In genomic region chr12:35534114-35534753, GRCm38 (mm10) we compare ENCODE assay signal across 8 mouse cellular contexts. TPM values are rescaled to one million over a fixed set of nuclear protein-coding genes. Genes with fewer than 3 reads are reported as not detected.
DNase-seq lines count a peak whose midpoint lies in the region; ATAC-seq and TF ChIP-seq lines count a peak whose summit lies in the region.

No protein-coding gene starts in this region.

- H3K9ac ChIP-seq in ES-E14 (ENCODE audit: insufficient read depth, low read depth, low read length, poor library complexity, severe bottlenecking), result peak overlapping the region; percentile 97
- H3K9ac ChIP-seq in embryonic facial prominence, embryonic 14.5 days (ENCODE audit: low read depth, low read length), result peak overlapping the region; percentile 77
- H3K9ac ChIP-seq in lung, embryonic 15.5 days, result peak overlapping the region; percentile 77
- H3K9ac ChIP-seq in neural tube, embryonic 15.5 days (replicated peaks), result peak overlapping the region; percentile 83

- H3K27me3 ChIP-seq in embryonic facial prominence, embryonic 14.5 days (replicated peaks; ENCODE audit: control insufficient read depth, insufficient read depth, low read length), result peaks cover 7% of the 10 kb centered on the region
- H3K27me3 ChIP-seq in hindbrain, embryonic 10.5 days (ENCODE audit: insufficient read depth, poor library complexity, severe bottlenecking), result peaks cover 19% of the 10 kb centered on the region
- H3K27me3 ChIP-seq in lung, embryonic 15.5 days, result no peaks in the 10 kb centered on the region
- no peaks in the 10 kb centered on the region for H3K27me3 ChIP-seq in neural tube, embryonic 15.5 days (replicated peaks)

- H3K4me1 ChIP-seq in ES-E14 (ENCODE audit: control insufficient read depth in 2 of 2, insufficient read depth in 2 of 2, low read length in 2 of 2, poor library complexity in 1 of 2), result no peaks in the 10 kb centered on the region
- no peaks in the 10 kb centered on the region for H3K4me1 ChIP-seq in embryonic facial prominence, embryonic 14.5 days (ENCODE audit: control insufficient read depth, insufficient read depth, low read length)
- H3K4me1 ChIP-seq in hindbrain, embryonic 10.5 days (replicated peaks), result peaks cover 13% of the 10 kb centered on the region
- peaks cover 6% of the 10 kb centered on the region; the same call in 1 of the 2 replicates for H3K4me1 ChIP-seq in lung, embryonic 15.5 days
- H3K4me1 ChIP-seq in neural tube, embryonic 15.5 days, result 0 out of 2 replicates have a peak, but pooled peaks cover 9% of the 10 kb centered on the region

- H3K27ac ChIP-seq in ES-E14 (ENCODE audit: insufficient read depth, low read depth, low read length, poor library complexity, severe bottlenecking), result no peak overlapping the region
- H3K27ac ChIP-seq in embryonic facial prominence, embryonic 14.5 days (replicated peaks; ENCODE audit: low read depth, low read length), result peak overlapping the region; percentile 67; the same call in 1 of the 2 replicates
- H3K27ac ChIP-seq in hindbrain, embryonic 10.5 days, result peak overlapping the region; percentile 84
- peak overlapping the region; percentile 81 for H3K27ac ChIP-seq in lung, embryonic 15.5 days
- peak overlapping the region; percentile 78 for H3K27ac ChIP-seq in neural tube, embryonic 15.5 days (replicated peaks)

- H3K4me3 ChIP-seq in ES-E14 (ENCODE audit: insufficient read depth in 1 of 2, low read depth in 1 of 2, low read length in 2 of 2, poor library complexity in 1 of 2, severe bottlenecking in 1 of 2), result peak overlapping the region; percentile 94 to 100
- peak overlapping the region; percentile 80 for H3K4me3 ChIP-seq in embryonic facial prominence, embryonic 14.5 days (ENCODE audit: low read depth, low read length)
- peak overlapping the region; percentile 83 for H3K4me3 ChIP-seq in hindbrain, embryonic 10.5 days
- H3K4me3 ChIP-seq in lung, embryonic 15.5 days, result peak overlapping the region; percentile 81
- H3K4me3 ChIP-seq in neural tube, embryonic 15.5 days (replicated peaks), result peak overlapping the region; percentile 90

- H3K36me3 ChIP-seq in ES-E14 (ENCODE audit: control insufficient read depth, insufficient read depth, low read length, poor library complexity, severe bottlenecking), result no peaks in the 10 kb centered on the region
- H3K36me3 ChIP-seq in embryonic facial prominence, embryonic 14.5 days (ENCODE audit: control insufficient read depth, insufficient read depth, low read length), result no peaks in the 10 kb centered on the region
- H3K36me3 ChIP-seq in hindbrain, embryonic 10.5 days, result no peaks in the 10 kb centered on the region
- no peaks in the 10 kb centered on the region for H3K36me3 ChIP-seq in lung, embryonic 15.5 days
- H3K36me3 ChIP-seq in neural tube, embryonic 15.5 days, result no peaks in the 10 kb centered on the region

- in situ Hi-C loops in ES-E14 (cut with MboI; ENCODE audit: low sequenced_read_pairs in 2 of 2, unreplicated experiment in 2 of 2), result loop anchor here in 1 of 2 experiments (10.0 kb wide), 1 partner anchor 141 kb away; no protein-coding TSS in a partner anchor

- H3K4me2 ChIP-seq in embryonic facial prominence, embryonic 14.5 days (ENCODE audit: low read depth, low read length), result peak overlapping the region; percentile 97
- peak overlapping the region; percentile 99 for H3K4me2 ChIP-seq in lung, embryonic 15.5 days
- peak overlapping the region; percentile 94 for H3K4me2 ChIP-seq in neural tube, embryonic 15.5 days

- no peak; the same call in 1 of the 2 replicates for ATAC-seq in embryonic facial prominence, embryonic 14.5 days (ENCODE audit: low read depth)
- ATAC-seq in lung, embryonic 15.5 days (ENCODE audit: borderline replicate concordance, extremely low read depth, low FRiP score, low TSS enrichment), result peak; percentile 10; the same call in 1 of the 2 replicates
- ATAC-seq in neural tube, embryonic 15.5 days (ENCODE audit: low FRiP score), result peak; percentile 87

- DNase-seq in 3134 (ENCODE audit: extremely low read depth, insufficient read length, low spot score), result peak; percentile 52
- peak; percentile 24 for DNase-seq in ES-E14 (ENCODE audit: low read depth, low spot score)
- peak; percentile 23 for DNase-seq in embryonic facial prominence, embryonic 14.5 days (ENCODE audit: low spot score)
- DNase-seq in hindbrain, embryonic 10.5 days (ENCODE audit: low spot score), result no peak
- DNase-seq in layer of hippocampus, postnatal 14 days (ENCODE audit: low spot score in 2 of 2), result peak; percentile 12 to 14
- peak; percentile 27 for DNase-seq in yolk sac, embryonic 10.5 days (ENCODE audit: low spot score)

- WGBS in embryonic facial prominence, embryonic 14.5 days, result 2% methylated on average over 27 of the region's 49 CpGs
- under 1% methylated on average over 49 of the region's 49 CpGs for WGBS in hindbrain, embryonic 10.5 days
- under 1% methylated on average over 42 of the region's 49 CpGs for WGBS in lung, embryonic 15.5 days
- under 1% methylated on average over 49 of the region's 49 CpGs for WGBS in neural tube, embryonic 15.5 days

- no peaks in the 10 kb centered on the region for H3K9me3 ChIP-seq in ES-E14 (ENCODE audit: control insufficient read depth, insufficient read depth, low read depth, low read length)
- H3K9me3 ChIP-seq in embryonic facial prominence, embryonic 14.5 days (ENCODE audit: control insufficient read depth, low read length), result no peaks in the 10 kb centered on the region
- H3K9me3 ChIP-seq in hindbrain, embryonic 10.5 days, result no peaks in the 10 kb centered on the region
- H3K9me3 ChIP-seq in lung, embryonic 15.5 days, result no peaks in the 10 kb centered on the region
- no peaks in the 10 kb centered on the region for H3K9me3 ChIP-seq in neural tube, embryonic 15.5 days (replicated peaks)

TF ChIP-seq in ES-E14, 5 proteins besides CTCF, POLR2A, EP300 and RAD21:
- TF ChIP-seq ZC3H11A (IDR thresholded peaks at IDR 0.05; ENCODE audit: borderline replicate concordance, low read depth, low read length) (no peak), HCFC1 (IDR thresholded peaks at IDR 0.05; ENCODE audit: borderline replicate concordance, insufficient read depth, low read length) (no peak), CHD2 (IDR thresholded peaks at IDR 0.05; ENCODE audit: low read depth, low read length) (no peak), MAFK (IDR thresholded peaks at IDR 0.05; ENCODE audit: insufficient read depth, low read depth, low read length) (no peak), ZNF384 (IDR thresholded peaks at IDR 0.05; ENCODE audit: low read depth, low read length) (peak; percentile 69; the same call in 1 of the 2 replicates)

RNA-seq across cellular contexts. Expression of gene Ahr, which starts 0.6 kb away (rescaled TPM):
- 5.1 and 5.8 TPM in 2 replicates for total RNA-seq in ES-E14 (2012; rRNA removed)
- polyA plus RNA-seq in embryonic facial prominence, embryonic 14.5 days (2014; fragmentation: Nextera tagmentation; extraction: Ambion mirVana), result 17.7 and 18.8 TPM in 2 replicates
- polyA plus RNA-seq in hindbrain, embryonic 10.5 days (2016; fragmentation: Nextera tagmentation; extraction: Ambion mirVana), result 1.8 TPM in 2 replicates
- total RNA-seq in layer of hippocampus, postnatal 14 days (2021), result 10 to 100 TPM in 1 of 2 experiments, 1 to 10 TPM in 1; 9.7 to 10.1 TPM
- 19.9 and 23.5 TPM in 2 replicates for polyA plus RNA-seq in lung, embryonic 15.5 days (2015; fragmentation: Nextera tagmentation; extraction: Ambion mirVana)
- polyA plus RNA-seq in neural tube, embryonic 15.5 days (2015; fragmentation: Nextera tagmentation; extraction: Ambion mirVana), result 4.5 and 7.3 TPM in 2 replicates
